Mouse (Mus musculus) large intestine, adult 2 months (tissue): ENCODE results near the gene Ctdnep1. TPM values are rescaled to one million over a fixed set of nuclear protein-coding genes. Genes with fewer than 3 reads are reported as not detected.

Experiments
- DNase-seq: peaks from one replicate; pipeline ENCODE4 v3.0.0-alpha.2; 2012; ENCODE audit warnings: low read depth, low spot score
- WGBS: fragments of 180-500 bp; shearing (Covaris S2); methylation state at CpG from one replicate; pipeline ENCODE4 v1.1.7; 2018; 5-methylcytosine and 5-hydroxymethylcytosine counted together
- polyA plus RNA-seq: library from polyadenylated mRNA; depleted of rRNA; stranded (reverse); fragments of >200 nt; gene quantifications from 2 replicates; pipeline ENCODE4 v1.2.3, GENCODE M21; 2012; rRNA removed

The Ctdnep1 gene
- polyA plus RNA-seq, result 134 and 154 TPM in 2 replicates

GRCm38 (mm10) chr11:69981141-69981762 is at the start of gene Ctdnep1:
Gene Ctdnep1, plus strand, starts transcription at chr11:69981156.
- no peak for DNase-seq
- under 1% methylated on average over 43 of the region's 43 CpGs for WGBS

- WGBS, result 68% methylated on average over 8 of the region's 8 CpGs
Observed at GRCm38 (mm10) chr11:69931769-69932168, 49.2 kb upstream of the Ctdnep1 start.

GRCm38 (mm10) chr11:69932254-69932653 is 48.7 kb upstream of the Ctdnep1 start:
- DNase-seq, result no peak
- 46% methylated on average over 3 of the region's 3 CpGs for WGBS

More at GRCm38 (mm10) chr11:69931769-69932168, 49.2 kb upstream of the Ctdnep1 start:
- DNase-seq, result no peak

GRCm38 (mm10) chr11:69933066-69933465 is 47.9 kb upstream of the Ctdnep1 start:
- 48% methylated on average over 4 of the region's 4 CpGs for WGBS
- DNase-seq, result no peak

GRCm38 (mm10) chr11:69934169-69934568 is 46.8 kb upstream of the Ctdnep1 start:
- no peak for DNase-seq
- 2% methylated on average over 18 of the region's 18 CpGs for WGBS

GRCm38 (mm10) chr11:69934681-69935080 is 46.3 kb upstream of the Ctdnep1 start:
- WGBS, result 13% methylated on average over 6 of the region's 6 CpGs

GRCm38 (mm10) chr11:69935137-69935879 is 45.6 kb upstream of the Ctdnep1 start, which contains the start of gene Ybx2:
Gene Ybx2, plus strand, starts transcription at chr11:69935796.
- DNase-seq, result no peak
- WGBS, result 2% methylated on average over 60 of the region's 62 CpGs

More at GRCm38 (mm10) chr11:69934681-69935080, 46.3 kb upstream of the Ctdnep1 start:
- DNase-seq, result no peak

- DNase-seq, result no peak
- WGBS, result under 1% methylated on average over 30 of the region's 30 CpGs
Observed at GRCm38 (mm10) chr11:69936156-69936555, 44.8 kb upstream of the Ctdnep1 start.

- 12% methylated on average over 9 of the region's 9 CpGs for WGBS
- DNase-seq, result no peak
Observed at GRCm38 (mm10) chr11:69936714-69937347, 44.1 kb upstream of the Ctdnep1 start.

GRCm38 (mm10) chr11:69937385-69937784 is 43.6 kb upstream of the Ctdnep1 start:
- 19% methylated on average over 4 of the region's 4 CpGs for whole genome bisulfite sequencing
- no peak for DNase-seq

GRCm38 (mm10) chr11:69937834-69938233 is 43.1 kb upstream of the Ctdnep1 start:
- 59% methylated on average over 5 of the region's 5 CpGs for WGBS
- no peak for DNase-seq

GRCm38 (mm10) chr11:69938401-69938979 is 42.5 kb upstream of the Ctdnep1 start:
- DNase-seq, result no peak
- WGBS, result 43% methylated on average over 9 of the region's 9 CpGs

GRCm38 (mm10) chr11:69939181-69939580 is 41.8 kb upstream of the Ctdnep1 start:
- WGBS, result 67% methylated on average over 5 of the region's 5 CpGs
- DNase-seq, result no peak

GRCm38 (mm10) chr11:69939731-69940130 is 41.2 kb upstream of the Ctdnep1 start:
- 94% methylated on average over 17 of the region's 17 CpGs for WGBS
- no peak for DNase-seq

GRCm38 (mm10) chr11:69940962-69941361 is 40.0 kb upstream of the Ctdnep1 start:
- DNase-seq, result no peak
- WGBS, result 91% methylated on average over 4 of the region's 4 CpGs

- no peak for DNase-seq
- WGBS, result 73% methylated on average over 13 of the region's 13 CpGs
Observed at GRCm38 (mm10) chr11:69945216-69945615, 35.7 kb upstream of the Ctdnep1 start.

GRCm38 (mm10) chr11:69945997-69946891 is 34.7 kb upstream of the Ctdnep1 start:
- WGBS, result 81% methylated on average over 18 of the region's 18 CpGs
- DNase-seq, result no peak

- WGBS, result 17% methylated on average over 29 of the region's 29 CpGs
- no peak for DNase-seq
Observed at GRCm38 (mm10) chr11:69947337-69948065, 33.5 kb upstream of the Ctdnep1 start.
